Mouse (Mus musculus): ENCODE data around the gene Polr2h. TPM values are rescaled to one million over a fixed set of nuclear protein-coding genes. Genes with fewer than 3 reads are reported as not detected.

Gene Polr2h
- total RNA-seq (2012; rRNA removed) (157 and 189 TPM in 2 replicates), total RNA-seq (2014; rRNA removed) (183 and 189 TPM in 2 replicates), polyA plus RNA-seq (2012; ENCODE audit: insufficient read length, low read depth) (117 and 146 TPM in 2 replicates)

DNA sequence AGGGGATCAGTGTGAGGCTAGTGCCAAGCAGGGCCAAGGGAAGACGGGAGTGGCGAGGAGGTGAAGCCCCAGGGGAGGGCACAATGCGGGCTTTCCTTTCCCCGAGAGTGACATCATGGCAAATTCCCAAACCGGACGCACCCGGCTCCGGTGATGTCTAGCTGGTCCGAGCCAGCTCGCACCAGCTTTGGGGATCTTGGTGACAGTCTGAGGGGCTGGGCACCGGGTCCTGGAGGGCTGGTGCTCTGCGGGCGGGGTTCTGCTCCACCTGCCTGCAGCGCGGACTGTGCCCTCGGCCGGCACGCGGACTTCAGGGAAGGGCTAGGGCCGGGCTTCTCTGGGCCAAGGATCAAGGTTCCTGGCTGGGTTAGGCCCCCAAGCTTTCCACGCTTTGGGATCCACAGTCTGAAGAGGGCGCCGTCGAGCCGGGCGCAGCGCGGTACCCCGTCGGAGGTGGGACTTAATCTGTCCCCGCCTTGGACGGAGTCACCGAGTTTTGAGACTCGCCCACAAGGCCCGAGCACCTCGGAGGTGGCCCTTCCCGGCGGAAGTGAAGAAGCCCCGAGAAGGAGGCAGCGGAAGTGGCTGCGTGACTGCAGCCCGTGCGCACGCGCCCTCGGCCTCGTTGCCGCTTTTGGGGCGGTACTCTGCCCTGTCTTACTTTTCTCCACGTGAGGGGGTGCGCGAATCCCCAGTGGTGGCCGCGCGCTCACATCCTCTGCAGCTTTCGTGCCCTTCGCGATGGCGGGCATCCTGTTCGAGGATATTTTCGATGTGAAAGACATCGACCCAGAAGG is at the start of gene Polr2h, which contains the start of gene Clcn2:
TSS of gene Polr2h (plus strand) at position 485 of the 797 bp plus-strand sequence.
TSS of gene Clcn2 (minus strand) at position 566 of the 797 bp plus-strand sequence.
- Histone ChIP-seq H3K4me2 (ENCODE audit: insufficient read depth, low read depth, poor library complexity, severe bottlenecking) (peak within 1 kb of the TSS; percentile 98), H3K27me3 (replicated peaks) (peaks cover 11% of the 10 kb centered on the region), H3K79me2 (replicated peaks; ENCODE audit: control insufficient read depth, extremely low read depth, insufficient read depth, poor library complexity, severe bottlenecking) (peaks cover 10% of the 10 kb centered on the region), H3K36me3 (replicated peaks in 1 of 2; ENCODE audit: control insufficient read depth in 1 of 2, insufficient read depth in 1 of 2, low read length in 1 of 2) (peaks cover 19 to 30% of the 10 kb centered on the region in 2 experiments), H3K27ac (ENCODE audit: insufficient read depth, low read depth) (peak within 1 kb of the TSS; percentile 76), H3K9ac (ENCODE audit: insufficient read depth, low read depth) (peak within 1 kb of the TSS; percentile 76), H3K4me1 (ENCODE audit: control insufficient read depth in 1 of 2, insufficient read depth in 2 of 2) (peaks cover 7 to 28% of the 10 kb centered on the region in 2 experiments; a peak in 3 of 4 replicates), H3K4me3 (replicated peaks in 1 of 3; ENCODE audit: low read depth in 2 of 3, low read length in 2 of 3, poor library complexity in 1 of 3) (peak within 1 kb of the TSS; percentile 59 to 96 (median 88)), H3K9me3 (replicated peaks; ENCODE audit: low read length) (no peaks in the 10 kb centered on the region)
- dilution Hi-C loops (cut with MboI; ENCODE audit: extremely low pct_ligation_motif_present, extremely low pct_unique_long_range_greater_than_20kb, low sequenced_read_pairs) (no loop called here), in situ Hi-C loops (cut with MboI; ENCODE audit: low pct_ligation_motif_present, low pct_unique_long_range_greater_than_20kb, low sequenced_read_pairs) (loop anchor here (5.0 to 10.0 kb wide), 2 partner anchors 45 to 177 kb away; no protein-coding TSS in a partner anchor)
- peak; percentile 100 for DNase-seq (ENCODE audit: extremely low read depth)
- TF ChIP-seq PAX5 (IDR thresholded peaks at IDR 0.05; ENCODE audit: low read length), result no peak
- TF ChIP-seq HCFC1 (IDR thresholded peaks at IDR 0.05; ENCODE audit: low read depth, low read length), result peak; percentile 87
- TF ChIP-seq MAX (IDR thresholded peaks at IDR 0.05; ENCODE audit: low read length), result peak; percentile 93
- TF ChIP-seq MEF2A (IDR thresholded peaks at IDR 0.05; ENCODE audit: borderline replicate concordance, low read depth, low read length), result peak; percentile 77; the same call in 1 of the 2 replicates
- peak; percentile 79 for TF ChIP-seq MAZ (IDR thresholded peaks at IDR 0.05; ENCODE audit: low read depth, low read length)
- no peak for TF ChIP-seq CHD2 (IDR thresholded peaks at IDR 0.05; ENCODE audit: low read length)
- TF ChIP-seq ETS1 (conservative IDR thresholded peaks at IDR 0.05; ENCODE audit: low read depth, low read length), result peak; percentile 26; the same call in 1 of the 2 replicates
- no peak for TF ChIP-seq JUND (conservative IDR thresholded peaks at IDR 0.05; ENCODE audit: low read depth, low read length)
- TF ChIP-seq ZMIZ1 (IDR thresholded peaks at IDR 0.05; ENCODE audit: low read depth, low read length), result peak; percentile 87; the same call in 1 of the 2 replicates
- peak; percentile 40; the same call in 1 of the 2 replicates for TF ChIP-seq TCF12 (IDR thresholded peaks at IDR 0.05; ENCODE audit: low read depth, low read length)
- no peak; the same call in 1 of the 2 replicates for TF ChIP-seq GABPA (IDR thresholded peaks at IDR 0.05; ENCODE audit: insufficient replicate concordance, low read depth, low read length)
- TF ChIP-seq IRF4 (IDR thresholded peaks at IDR 0.05; ENCODE audit: low read depth, low read length), result peak; percentile 47
- TF ChIP-seq KAT2A (IDR thresholded peaks at IDR 0.05; ENCODE audit: insufficient replicate concordance, low read length), result peak; percentile 76; the same call in 1 of the 2 replicates
- peak in 1 of 2 experiments; percentile 89; a peak in 2 of 4 replicates for TF ChIP-seq CTCF (conservative IDR thresholded peaks at IDR 0.05 in 1 of 2, IDR thresholded peaks at IDR 0.05 in 1 of 2; ENCODE audit: low read depth in 2 of 2, low read length in 2 of 2)
- TF ChIP-seq ZNF384 (IDR thresholded peaks at IDR 0.05; ENCODE audit: low read depth, low read length), result no peak
- TF ChIP-seq MXI1 (IDR thresholded peaks at IDR 0.05; ENCODE audit: low read depth, low read length), result peak; percentile 98
- peak; percentile 94 for TF ChIP-seq ELF1 (IDR thresholded peaks at IDR 0.05; ENCODE audit: low read depth, low read length)
- TF ChIP-seq RAD21 (IDR thresholded peaks at IDR 0.05; ENCODE audit: low read depth, low read length), result peak; percentile 61
- TF ChIP-seq TBP (conservative IDR thresholded peaks at IDR 0.05; ENCODE audit: low read depth, low read length), result peak; percentile 33; the same call in 1 of the 2 replicates
- TF ChIP-seq SMC3 (IDR thresholded peaks at IDR 0.05; ENCODE audit: low read depth, low read length), result peak; percentile 33; the same call in 1 of the 2 replicates
- no peak for TF ChIP-seq CHD1 (IDR thresholded peaks at IDR 0.05; ENCODE audit: low read depth, low read length)
- peak; percentile 97 for TF ChIP-seq BHLHE40 (IDR thresholded peaks at IDR 0.05; ENCODE audit: low read depth, low read length)
- no peak; the same call in 1 of the 2 replicates for TF ChIP-seq USF2 (conservative IDR thresholded peaks at IDR 0.05; ENCODE audit: low read depth, low read length)
- no peak for TF ChIP-seq ZC3H11A (IDR thresholded peaks at IDR 0.05; ENCODE audit: low read depth, low read length)
- TF ChIP-seq USF1 (IDR thresholded peaks at IDR 0.05; ENCODE audit: low read depth, low read length), result peak; percentile 62
- TF ChIP-seq POLR2A (IDR thresholded peaks at IDR 0.05; ENCODE audit: low read depth, low read length), result peak; percentile 94
- TF ChIP-seq NELFE (IDR thresholded peaks at IDR 0.05; ENCODE audit: low read depth, low read length), result peak; percentile 93
- TF ChIP-seq E2F4 (IDR thresholded peaks at IDR 0.05; ENCODE audit: insufficient replicate concordance, low read depth, low read length), result no peak
- TF ChIP-seq POLR2AphosphoS2 (IDR thresholded peaks at IDR 0.05; ENCODE audit: low read depth, low read length), result peak; percentile 87
- no peak for TF ChIP-seq MAFK (IDR thresholded peaks at IDR 0.05; ENCODE audit: insufficient replicate concordance, low read length)
- no peak for TF ChIP-seq JUN (IDR thresholded peaks at IDR 0.05; ENCODE audit: insufficient read depth, low read depth, low read length)
- TF ChIP-seq ZKSCAN1 (IDR thresholded peaks at IDR 0.05; ENCODE audit: borderline replicate concordance, low read depth, low read length), result no peak
- TF ChIP-seq MYC (IDR thresholded peaks at IDR 0.05; ENCODE audit: low read depth, low read length), result peak; percentile 95
- TF ChIP-seq EP300 (IDR thresholded peaks at IDR 0.05; ENCODE audit: low read length), result no peak
- peak; percentile 97 for TF ChIP-seq NRF1 (IDR thresholded peaks at IDR 0.05; ENCODE audit: low read depth, low read length)
- TF ChIP-seq UBTF (IDR thresholded peaks at IDR 0.05; ENCODE audit: low read depth, low read length), result peak; percentile 78; the same call in 1 of the 2 replicates
- peak; percentile 34 for TF ChIP-seq SIN3A (IDR thresholded peaks at IDR 0.05; ENCODE audit: low read length)
